8 mouse cellular contexts compared by ENCODE assay signal in the genomic region with DNA sequence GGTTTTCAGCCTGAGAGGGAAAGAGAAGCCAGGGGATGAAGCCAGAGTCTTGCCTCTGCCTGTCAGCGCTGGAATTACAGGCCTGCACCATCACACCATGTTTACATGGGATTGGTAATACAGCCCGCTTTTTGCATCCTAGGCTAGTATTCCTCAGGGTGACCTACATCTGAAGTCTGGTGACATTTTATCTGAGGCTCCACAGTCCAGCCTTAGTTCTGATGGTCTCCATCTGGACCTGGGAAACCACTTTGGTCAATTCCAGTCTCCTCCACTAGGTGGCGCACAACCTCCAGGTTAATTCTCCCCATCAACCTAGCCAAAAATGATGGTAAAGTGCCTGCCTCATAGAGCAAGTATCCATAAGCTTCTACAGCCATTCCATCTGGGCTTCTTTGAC. TPM values are rescaled to one million over a fixed set of nuclear protein-coding genes. Genes with fewer than 3 reads are reported as not detected.
DNase-seq lines count a peak whose midpoint lies in the region; ATAC-seq and TF ChIP-seq lines count a peak whose summit lies in the region.

No protein-coding gene starts in this region.

- H3K9ac ChIP-seq in CH12.LX (ENCODE audit: insufficient read depth, low read depth) = no peak overlapping the region
- no peak overlapping the region for H3K9ac ChIP-seq in lung, embryonic 14.5 days

- no peaks in the 10 kb centered on the region for H3K27me3 ChIP-seq in CH12.LX (replicated peaks)
- H3K27me3 ChIP-seq in lung, embryonic 14.5 days (ENCODE audit: insufficient read depth, low read length) = no peaks in the 10 kb centered on the region

- TF ChIP-seq EP300 in CH12.LX (IDR thresholded peaks at IDR 0.05; ENCODE audit: low read length) = no peak

- ATAC-seq in erythroid progenitor cell, adult 5-6 weeks (replicated peaks; ENCODE audit: low FRiP score, poor library complexity, severe bottlenecking) = peak; percentile 46
- peak; percentile 45; the same call in 1 of the 2 replicates for ATAC-seq in lung, embryonic 14.5 days (ENCODE audit: insufficient read depth)
- peak; percentile 54 for ATAC-seq in neutrophil, adult 5-6 weeks (ENCODE audit: extremely low read depth, insufficient number of reproducible peaks, low FRiP score, poor library complexity, severe bottlenecking)

- in situ Hi-C loops in CH12.LX (cut with MboI; ENCODE audit: low pct_ligation_motif_present, low pct_unique_long_range_greater_than_20kb, low sequenced_read_pairs) = no loop called here

- dilution Hi-C loops in CH12.LX (cut with MboI; ENCODE audit: extremely low pct_ligation_motif_present, extremely low pct_unique_long_range_greater_than_20kb, low sequenced_read_pairs) = no loop called here

- peaks cover 59 to 75% of the 10 kb centered on the region in 2 experiments for H3K36me3 ChIP-seq in CH12.LX (replicated peaks in 1 of 2; ENCODE audit: control insufficient read depth in 1 of 2, insufficient read depth in 1 of 2, low read length in 1 of 2)
- H3K36me3 ChIP-seq in lung, embryonic 14.5 days (ENCODE audit: insufficient read depth) = peaks cover 84% of the 10 kb centered on the region

- no peak overlapping the region for H3K4me3 ChIP-seq in CH12.LX (replicated peaks in 1 of 3; ENCODE audit: low read depth in 2 of 3, low read length in 2 of 3, poor library complexity in 1 of 3)
- no peak overlapping the region for H3K4me3 ChIP-seq in lung, embryonic 14.5 days (ENCODE audit: low read depth, low read length)

- peak; percentile 85 for TF ChIP-seq RAD21 in CH12.LX (IDR thresholded peaks at IDR 0.05; ENCODE audit: low read depth, low read length)

- DNase-seq in CH12.LX (ENCODE audit: extremely low read depth) = peak; percentile 70
- DNase-seq in brain, embryonic 14.5 days (ENCODE audit: low read depth) = peak; percentile 76
- DNase-seq in heart, postnatal 4 days = peak; percentile 94
- DNase-seq in large intestine, adult 2 months (ENCODE audit: low read depth, low spot score) = peak; percentile 50
- DNase-seq in lung, embryonic 14.5 days = peak; percentile 92
- peak; percentile 67 for DNase-seq in testis, postnatal 14 days (ENCODE audit: low spot score)

- no peak overlapping the region for H3K27ac ChIP-seq in CH12.LX (ENCODE audit: insufficient read depth, low read depth)
- H3K27ac ChIP-seq in lung, embryonic 14.5 days (ENCODE audit: low read depth) = no peak overlapping the region

- no peaks in the 10 kb centered on the region for H3K79me2 ChIP-seq in CH12.LX (replicated peaks; ENCODE audit: control insufficient read depth, extremely low read depth, insufficient read depth, poor library complexity, severe bottlenecking)

- 42% methylated on average over 3 of the region's 3 CpGs for WGBS in large intestine, adult 2 months
- 39% methylated on average over 3 of the region's 3 CpGs for WGBS in lung, embryonic 14.5 days

- no peaks in the 10 kb centered on the region for H3K9me3 ChIP-seq in CH12.LX (replicated peaks; ENCODE audit: low read length)
- H3K9me3 ChIP-seq in lung, embryonic 14.5 days (ENCODE audit: low read depth, low read length) = no peaks in the 10 kb centered on the region

- peak; percentile 86 to 99 for TF ChIP-seq CTCF in CH12.LX (conservative IDR thresholded peaks at IDR 0.05 in 1 of 2, IDR thresholded peaks at IDR 0.05 in 1 of 2; ENCODE audit: low read depth in 2 of 2, low read length in 2 of 2)
- TF ChIP-seq CTCF in brain, embryonic 14.5 days (IDR thresholded peaks at IDR 0.05; ENCODE audit: borderline replicate concordance, extremely low read depth, insufficient read depth, insufficient read length) = peak; percentile 86
- peak; percentile 95 for TF ChIP-seq CTCF in lung, embryonic 14.5 days (IDR thresholded peaks at IDR 0.05; ENCODE audit: low read depth)

- TF ChIP-seq POLR2A in CH12.LX (IDR thresholded peaks at IDR 0.05; ENCODE audit: low read depth, low read length) = no peak
- no peak for TF ChIP-seq POLR2A in brain, embryonic 14.5 days (IDR thresholded peaks at IDR 0.05; ENCODE audit: borderline replicate concordance, extremely low read depth, insufficient read depth, insufficient read length, poor library complexity, severe bottlenecking)

- no peak overlapping the region for H3K4me2 ChIP-seq in CH12.LX (ENCODE audit: insufficient read depth, low read depth, poor library complexity, severe bottlenecking)
- H3K4me2 ChIP-seq in lung, embryonic 14.5 days = no peak overlapping the region

- peaks cover 6 to 19% of the 10 kb centered on the region in 2 experiments; a peak in 2 of 4 replicates for H3K4me1 ChIP-seq in CH12.LX (ENCODE audit: control insufficient read depth in 1 of 2, insufficient read depth in 2 of 2)
- H3K4me1 ChIP-seq in lung, embryonic 14.5 days (ENCODE audit: insufficient read depth) = no peaks in the 10 kb centered on the region

TF ChIP-seq in CH12.LX, 34 proteins besides CTCF, POLR2A, EP300 and RAD21:
- no peak for TF ChIP-seq ZKSCAN1 (IDR thresholded peaks at IDR 0.05; ENCODE audit: borderline replicate concordance, low read depth, low read length)
- peak; percentile 75 for TF ChIP-seq SMC3 (IDR thresholded peaks at IDR 0.05; ENCODE audit: low read depth, low read length)
- TF ChIP-seq JUN (IDR thresholded peaks at IDR 0.05; ENCODE audit: insufficient read depth, low read depth, low read length) = no peak
- no peak; the same call in 1 of the 2 replicates for TF ChIP-seq NELFE (IDR thresholded peaks at IDR 0.05; ENCODE audit: low read depth, low read length)
- TF ChIP-seq UBTF (IDR thresholded peaks at IDR 0.05; ENCODE audit: low read depth, low read length) = no peak
- no peak for TF ChIP-seq JUND (conservative IDR thresholded peaks at IDR 0.05; ENCODE audit: low read depth, low read length)
- no peak for TF ChIP-seq MAZ (IDR thresholded peaks at IDR 0.05; ENCODE audit: low read depth, low read length)
- 0 out of 2 replicates have a peak, but pooled peaks have one; percentile 15 for TF ChIP-seq IRF4 (IDR thresholded peaks at IDR 0.05; ENCODE audit: low read depth, low read length)
- TF ChIP-seq TCF12 (IDR thresholded peaks at IDR 0.05; ENCODE audit: low read depth, low read length) = no peak
- TF ChIP-seq USF2 (conservative IDR thresholded peaks at IDR 0.05; ENCODE audit: low read depth, low read length) = no peak
- TF ChIP-seq HCFC1 (IDR thresholded peaks at IDR 0.05; ENCODE audit: low read depth, low read length) = no peak
- no peak for TF ChIP-seq SIN3A (IDR thresholded peaks at IDR 0.05; ENCODE audit: low read length)
- no peak for TF ChIP-seq KAT2A (IDR thresholded peaks at IDR 0.05; ENCODE audit: insufficient replicate concordance, low read length)
- TF ChIP-seq ELF1 (IDR thresholded peaks at IDR 0.05; ENCODE audit: low read depth, low read length) = no peak

RNA-seq across cellular contexts. Expression of gene Mark4, which starts 15.3 kb away (rescaled TPM):
- total RNA-seq in CH12.LX (2012; rRNA removed) (5.2 and 7.3 TPM in 2 replicates), CH12.LX (2014; rRNA removed) (1.7 and 1.9 TPM in 2 replicates)
- 9.6 and 11.9 TPM in 2 replicates for polyA plus RNA-seq in CH12.LX (2012; ENCODE audit: insufficient read length, low read depth)
- 50.7 and 67.0 TPM in 2 replicates for polyA plus RNA-seq in brain, embryonic 14.5 days (2012; rRNA removed)
- 4.3 and 8.8 TPM in 2 replicates for total RNA-seq in erythroid progenitor cell, adult 5-6 weeks (2015; ENCODE audit: low replicate concordance)
- total RNA-seq in erythroid progenitor cell, adult 5-6 weeks (2017; ENCODE audit: low replicate concordance) = 1.1 and 1.2 TPM in 2 replicates
- total RNA-seq in heart, postnatal 4 days (2021) = 10 to 100 TPM; 28.8 to 30.3 TPM
- 7.1 and 10.7 TPM in 2 replicates for polyA plus RNA-seq in large intestine, adult 2 months (2012; rRNA removed)
- polyA plus RNA-seq in lung, embryonic 14.5 days (2014; fragmentation: Nextera tagmentation; extraction: Ambion mirVana) = 8.7 and 11.1 TPM in 2 replicates
- 17.2 and 18.0 TPM in 2 replicates for total RNA-seq in neutrophil, adult 5-6 weeks (2017)

RNA-seq across cellular contexts. Expression of gene Exoc3l2, which starts 19.8 kb away (rescaled TPM):
- 0.08 TPM in 2 replicates for total RNA-seq in CH12.LX (2012; rRNA removed)
- total RNA-seq in CH12.LX (2014; rRNA removed) = not detected in 2 replicates
- not detected in 2 replicates for polyA plus RNA-seq in CH12.LX (2012; ENCODE audit: insufficient read length, low read depth)
- 0.91 and 1.0 TPM in 2 replicates for polyA plus RNA-seq in brain, embryonic 14.5 days (2012; rRNA removed)
- total RNA-seq in erythroid progenitor cell, adult 5-6 weeks (2015; ENCODE audit: low replicate concordance) = not detected in 2 replicates
- not detected in 2 replicates for total RNA-seq in erythroid progenitor cell, adult 5-6 weeks (2017; ENCODE audit: low replicate concordance)
- total RNA-seq in heart, postnatal 4 days (2021) = 1 to 10 TPM in 1 of 2 experiments, under 1 TPM in 1; 0.93 to 1.1 TPM
- 6.0 and 6.6 TPM in 2 replicates for polyA plus RNA-seq in large intestine, adult 2 months (2012; rRNA removed)
- 1.7 and 2.2 TPM in 2 replicates for polyA plus RNA-seq in lung, embryonic 14.5 days (2014; fragmentation: Nextera tagmentation; extraction: Ambion mirVana)
- 0.12 TPM in 1 of 2 replicates, not detected in the other for total RNA-seq in neutrophil, adult 5-6 weeks (2017)

RNA-seq across cellular contexts. Expression of gene Ckm, which starts 38.8 kb away (rescaled TPM):
- 0.21 and 0.47 TPM in 2 replicates for total RNA-seq in CH12.LX (2012; rRNA removed)
- total RNA-seq in CH12.LX (2014; rRNA removed) = 0.08 and 0.92 TPM in 2 replicates
- polyA plus RNA-seq in CH12.LX (2012; ENCODE audit: insufficient read length, low read depth) = not detected in 2 replicates
- polyA plus RNA-seq in brain, embryonic 14.5 days (2012; rRNA removed) = 0.24 and 0.31 TPM in 2 replicates
- total RNA-seq in erythroid progenitor cell, adult 5-6 weeks (2015; ENCODE audit: low replicate concordance) = not detected in 2 replicates
- not detected in 2 replicates for total RNA-seq in erythroid progenitor cell, adult 5-6 weeks (2017; ENCODE audit: low replicate concordance)
- 1,000 to 10,000 TPM; 2,784 to 3,078 TPM for total RNA-seq in heart, postnatal 4 days (2021)
- 56.4 and 81.7 TPM in 2 replicates for polyA plus RNA-seq in large intestine, adult 2 months (2012; rRNA removed)
- 2.8 and 11.1 TPM in 2 replicates for polyA plus RNA-seq in lung, embryonic 14.5 days (2014; fragmentation: Nextera tagmentation; extraction: Ambion mirVana)
- total RNA-seq in neutrophil, adult 5-6 weeks (2017) = not detected in 2 replicates

RNA-seq across cellular contexts. Expression of gene Klc3, which starts 39.4 kb away (rescaled TPM):
- 3.9 and 4.4 TPM in 2 replicates for total RNA-seq in CH12.LX (2012; rRNA removed)
- 0.17 TPM in 1 of 2 replicates, not detected in the other for total RNA-seq in CH12.LX (2014; rRNA removed)
- polyA plus RNA-seq in CH12.LX (2012; ENCODE audit: insufficient read length, low read depth) = not detected in 2 replicates
- polyA plus RNA-seq in brain, embryonic 14.5 days (2012; rRNA removed) = 1.5 and 2.5 TPM in 2 replicates
- 2.5 TPM in 1 of 2 replicates, not detected in the other for total RNA-seq in erythroid progenitor cell, adult 5-6 weeks (2015; ENCODE audit: low replicate concordance)
- not detected in 2 replicates for total RNA-seq in erythroid progenitor cell, adult 5-6 weeks (2017; ENCODE audit: low replicate concordance)
- total RNA-seq in heart, postnatal 4 days (2021) = under 1 TPM; 0.33 to 0.36 TPM
- polyA plus RNA-seq in large intestine, adult 2 months (2012; rRNA removed) = 1.2 and 2.0 TPM in 2 replicates
- 6.5 and 7.5 TPM in 2 replicates for polyA plus RNA-seq in lung, embryonic 14.5 days (2014; fragmentation: Nextera tagmentation; extraction: Ambion mirVana)
- 0.81 TPM in 1 of 2 replicates, not detected in the other for total RNA-seq in neutrophil, adult 5-6 weeks (2017)

Comparison
In these comparisons a context has a peak if more than half of its experiments do, and no peak if none do; other contexts are left out.
1. RNA of gene Ckm, which starts 38.8 kb away (total RNA-seq): 2,784 to 3,078 TPM in heart, postnatal 4 days; 0.08 to 0.92 TPM in CH12.LX, not detected in neutrophil, adult 5-6 weeks and not detected in erythroid progenitor cell, adult 5-6 weeks; every median in the first group is over 1,000 times any median in the second.
2. Peak in every context shown above with its lines, with median percentiles within 50 percentile points of each other: DNase-seq, CTCF ChIP-seq and ATAC-seq.